Mouse (Mus musculus) heart, embryonic 14.5 days (tissue): ENCODE data around the gene Cdon. TPM values are rescaled to one million over a fixed set of nuclear protein-coding genes. Genes with fewer than 3 reads are reported as not detected.
A peak's percentile ranks its signal among the peaks of the same experiment; 100 is the strongest.

Source experiments
- ATAC-seq: fragments of 200-750 bp; cut with Nextera tagmentation; 2 replicates; pipeline ENCODE4 v1.8.0; 2017; ENCODE audit warnings: low read depth, moderate TSS enrichment; ENCODE audit not compliant: insufficient number of reproducible peaks, insufficient read depth, low FRiP score
- H3K27ac ChIP-seq, 2 experiments: fragments of 200-500 bp in 1 of 2; fragments of 300-500 bp in 1 of 2; sonication (generic) in 1 of 2; replicated peaks in 1 of 2; 2 replicates each; pipeline ENCODE4 v1.5.1; 2012 to 2014; ENCODE audit warnings: low read depth in 2 of 2, low read length in 2 of 2, control low read depth in 1 of 2, mild to moderate bottlenecking in 1 of 2, mixed read lengths in 1 of 2; ENCODE audit not compliant: control insufficient read depth in 1 of 2, insufficient read depth in 1 of 2
- H3K27me3 ChIP-seq: fragments of 300-500 bp; sonication (generic); 2 replicates; pipeline ENCODE4 v1.6.1; 2014; ENCODE audit warnings: mild to moderate bottlenecking, low read length, control low read depth; ENCODE audit not compliant: control insufficient read depth, insufficient read depth
- H3K36me3 ChIP-seq: fragments of 300-500 bp; sonication (generic); 2 replicates; pipeline ENCODE4 v1.6.1; 2014; ENCODE audit warnings: mild to moderate bottlenecking, control low read depth, low read length, mixed read lengths; ENCODE audit not compliant: control insufficient read depth, insufficient read depth
- H3K4me1 ChIP-seq, 2 experiments: fragments of 200-500 bp in 1 of 2; fragments of 300-500 bp in 1 of 2; sonication (generic) in 1 of 2; 2 replicates each; pipeline ENCODE4 v1.6.1; 2012 to 2014; ENCODE audit warnings: low read length in 2 of 2, control low read depth in 1 of 2, mixed read lengths in 1 of 2; ENCODE audit not compliant: control insufficient read depth in 2 of 2, insufficient read depth in 2 of 2
- H3K4me2 ChIP-seq: fragments of 300-500 bp; sonication (generic); 2 replicates; pipeline ENCODE4 v1.6.1; 2014; ENCODE audit warnings: mild to moderate bottlenecking, low read length
- H3K4me3 ChIP-seq, 2 experiments: fragments of 200-500 bp in 1 of 2; fragments of 300-500 bp in 1 of 2; sonication (generic) in 1 of 2; 2 replicates each; pipeline ENCODE4 v1.5.1; 2012 to 2014; ENCODE audit warnings: low read length in 2 of 2, mild to moderate bottlenecking in 2 of 2, control low read depth in 1 of 2, low read depth in 1 of 2, moderate library complexity in 1 of 2; ENCODE audit not compliant: control insufficient read depth in 1 of 2, insufficient read depth in 1 of 2
- H3K9ac ChIP-seq: fragments of 300-500 bp; sonication (generic); 2 replicates; pipeline ENCODE4 v1.6.1; 2014; ENCODE audit warnings: mild to moderate bottlenecking, low read length
- H3K9me3 ChIP-seq: fragments of 300-500 bp; sonication (generic); 2 replicates; pipeline ENCODE4 v1.6.1; 2016; ENCODE audit warnings: low read length, control low read depth; ENCODE audit not compliant: control insufficient read depth
- WGBS: fragments of 180-500 bp; shearing (Covaris S2); extraction: QIAGEN DNeasy Blood & Tissue Kit; methylation state at CpG from one replicate; pipeline ENCODE4 v1.1.7; 2014; 5-methylcytosine and 5-hydroxymethylcytosine counted together
- polyA plus RNA-seq: library from polyadenylated mRNA; unstranded; fragments of >200 nt; fragmentation: Nextera tagmentation; extraction: Ambion mirVana; gene quantifications from 2 replicates; pipeline ENCODE4 v1.2.1, GENCODE M21; 2014

Gene Cdon
- polyA plus RNA-seq, 1 experiment from 2014 or later, result 8.1 TPM

GRCm38 (mm10) chr9:35518169-35518568, 97.2 kb downstream of the Cdon start, which contains the start of gene Gm1113:
Gene Gm1113, minus strand, starts transcription at chr9:35518269.
- Histone ChIP-seq H3K4me3 (no peak within 1 kb of the TSS), H3K27me3 (no peaks in the 10 kb centered on the region), H3K9me3 (no peaks in the 10 kb centered on the region), H3K9ac (no peak within 1 kb of the TSS), H3K4me1 (no peaks in the 10 kb centered on the region; a peak in 1 of 4 replicates), H3K4me2 (no peak within 1 kb of the TSS), H3K27ac (no peak within 1 kb of the TSS), H3K36me3 (no peaks in the 10 kb centered on the region)
- 63% methylated on average over 3 of the region's 3 CpGs for WGBS
- ATAC-seq, result no peak

DNA sequence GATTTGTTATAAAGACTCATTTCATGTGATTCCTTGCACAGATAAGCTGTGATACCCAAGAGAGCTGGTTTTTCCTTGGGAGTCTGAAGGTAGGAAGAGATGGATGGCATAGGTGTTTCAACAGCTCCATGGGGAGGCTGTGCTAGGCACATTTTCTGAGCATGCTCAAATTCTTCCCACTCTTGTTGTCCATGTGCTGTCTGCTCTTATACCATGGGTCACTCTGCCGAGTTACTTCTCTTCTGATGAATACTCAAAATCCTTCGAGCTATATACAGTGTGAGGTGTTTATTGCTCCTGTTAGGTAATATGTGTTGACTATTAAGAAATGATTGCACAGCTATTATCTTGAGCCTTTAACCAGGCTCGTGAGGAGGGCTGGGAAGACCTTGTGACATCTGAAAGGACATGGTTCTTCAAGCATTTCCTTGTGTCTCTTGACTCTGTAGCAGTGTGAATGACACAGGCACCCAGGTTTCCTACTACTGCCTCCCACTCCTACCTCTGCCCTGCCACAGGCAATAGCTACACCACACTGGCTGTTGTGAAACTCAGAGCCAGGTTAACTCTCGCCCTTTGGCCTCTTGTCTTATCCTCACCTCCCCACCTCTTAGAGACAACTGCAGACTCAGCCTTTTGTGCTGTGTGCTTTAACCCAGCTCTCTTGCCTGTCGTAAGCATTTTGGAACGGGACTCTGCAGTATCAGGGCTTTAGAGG, 99.9 kb downstream of the Cdon start:
- Histone ChIP-seq H3K9ac (no peak overlapping the region), H3K4me1 (peaks cover 5 to 7% of the 10 kb centered on the region in 2 experiments; a peak in 3 of 4 replicates), H3K27me3 (no peaks in the 10 kb centered on the region), H3K27ac (no peak overlapping the region), H3K4me2 (no peak overlapping the region), H3K4me3 (no peak overlapping the region), H3K9me3 (no peaks in the 10 kb centered on the region), H3K36me3 (no peaks in the 10 kb centered on the region)
- 72% methylated on average over 6 of the region's 6 CpGs for whole genome bisulfite sequencing
- ATAC-seq, result no peak

GRCm38 (mm10) chr9:35522241-35522640, 101.3 kb downstream of the Cdon start:
- ATAC-seq, result no peak
- H3K9ac ChIP-seq, result no peak overlapping the region
- WGBS, result 74% methylated on average over 2 of the region's 2 CpGs

DNA sequence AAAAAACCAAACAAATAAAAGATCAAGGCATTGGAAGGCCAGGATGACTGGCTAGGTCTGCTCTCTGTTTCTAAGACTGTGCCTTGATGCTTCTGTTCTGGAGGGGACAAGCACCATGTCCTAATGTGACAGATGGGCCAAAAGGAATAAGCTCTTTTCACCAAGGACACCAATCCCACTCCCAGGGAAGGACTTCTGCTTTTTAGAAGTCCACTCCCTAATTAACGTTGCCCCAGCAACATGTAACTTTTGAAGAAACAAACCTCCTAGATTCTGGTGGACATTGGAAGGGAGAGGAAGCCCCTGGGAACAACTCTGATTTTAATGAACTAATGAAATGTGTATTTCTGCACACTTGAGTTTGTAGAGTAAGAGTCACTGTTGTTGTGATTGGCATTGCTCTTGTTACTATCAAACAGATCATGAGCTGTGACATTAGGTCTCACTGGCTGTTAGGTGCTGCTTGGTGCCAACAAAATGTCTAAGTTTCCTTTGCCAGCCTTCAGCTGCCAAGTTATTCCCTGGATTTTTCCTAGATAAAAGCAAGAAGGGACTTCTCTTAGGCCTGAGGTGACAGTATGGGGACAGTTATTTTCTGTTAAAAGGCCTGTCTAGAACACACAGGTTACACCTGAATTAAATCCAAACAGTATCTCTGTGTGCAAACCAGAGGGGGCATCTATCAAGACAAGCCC, 102.0 kb downstream of the Cdon start:
- no peak overlapping the region for H3K4me3 ChIP-seq
- H3K9ac ChIP-seq, result no peak overlapping the region
- H3K27ac ChIP-seq, result peak overlapping the region; percentile 62 to 66; a peak in 3 of 4 replicates
- no peaks in the 10 kb centered on the region for H3K36me3 ChIP-seq
- ATAC-seq, result no peak
- H3K4me2 ChIP-seq, result no peak overlapping the region
- no peaks in the 10 kb centered on the region for H3K9me3 ChIP-seq
- 64% methylated on average over 1 of the region's 1 CpGs for WGBS
- H3K4me1 ChIP-seq, result peaks cover 5 to 7% of the 10 kb centered on the region in 2 experiments; a peak in 3 of 4 replicates
- H3K27me3 ChIP-seq, result no peaks in the 10 kb centered on the region

More at GRCm38 (mm10) chr9:35522241-35522640, 101.3 kb downstream of the Cdon start:
- Histone ChIP-seq H3K4me3 (no peak overlapping the region), H3K4me2 (no peak overlapping the region), H3K36me3 (no peaks in the 10 kb centered on the region), H3K27me3 (no peaks in the 10 kb centered on the region), H3K27ac (0 out of 4 replicates have a peak overlapping the region, but pooled peaks of 1 of the 2 experiments have one; percentile 66), H3K4me1 (peaks cover 5 to 7% of the 10 kb centered on the region in 2 experiments; a peak in 3 of 4 replicates), H3K9me3 (no peaks in the 10 kb centered on the region)

DNA sequence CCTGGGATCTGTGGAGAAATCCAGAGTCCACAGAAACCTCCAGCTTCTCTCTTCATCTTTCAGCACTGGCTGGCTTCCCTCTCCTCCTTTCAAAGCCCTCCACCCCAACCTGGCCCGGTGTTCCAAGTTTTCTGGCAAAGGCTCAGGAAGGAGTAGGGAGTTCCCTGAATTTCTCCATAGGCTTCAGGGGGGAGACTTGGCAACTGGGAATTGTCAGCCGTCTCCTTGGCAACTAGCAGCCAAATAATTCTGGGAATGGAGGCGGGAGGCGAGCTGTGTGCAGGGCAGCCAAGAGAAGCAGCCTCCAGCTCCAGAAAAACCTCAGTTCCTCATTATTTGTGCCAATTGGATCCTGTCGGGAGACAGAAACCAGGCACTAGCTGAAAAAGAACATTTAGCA, 102.6 kb downstream of the Cdon start:
- 41% methylated on average over 5 of the region's 5 CpGs for WGBS
- Histone ChIP-seq H3K9me3 (no peaks in the 10 kb centered on the region), H3K27ac (peak overlapping the region; percentile 55 to 66), H3K27me3 (no peaks in the 10 kb centered on the region), H3K4me1 (peaks cover 5 to 7% of the 10 kb centered on the region in 2 experiments; a peak in 3 of 4 replicates), H3K4me3 (no peak overlapping the region), H3K36me3 (no peaks in the 10 kb centered on the region), H3K9ac (no peak overlapping the region), H3K4me2 (peak overlapping the region; percentile 28; the same call in 1 of the 2 replicates)
- ATAC-seq, result peak; percentile 53; the same call in 1 of the 2 replicates

DNA sequence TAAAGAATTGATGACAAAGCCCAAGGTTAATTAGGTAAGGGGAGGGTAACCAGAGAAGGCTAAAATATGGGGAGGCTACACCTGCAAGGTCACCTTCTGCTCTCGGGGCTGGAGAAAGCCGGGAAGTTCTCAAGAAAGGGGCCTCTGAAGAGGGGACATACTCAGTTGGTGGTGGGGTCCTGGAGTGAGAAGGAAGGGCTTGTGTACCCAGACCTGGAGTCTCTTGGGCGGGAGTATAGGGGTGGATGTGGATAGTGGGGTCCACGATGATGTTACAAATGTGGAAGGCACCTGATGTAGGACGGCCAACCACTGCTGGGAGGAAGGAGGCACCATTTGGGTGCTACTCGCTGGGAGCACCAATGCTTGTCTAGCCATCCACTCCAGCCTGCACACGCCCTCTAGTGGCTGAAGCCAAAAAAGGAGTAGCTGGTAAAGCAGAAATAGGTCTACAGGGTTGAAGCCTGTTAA, 103.0 kb downstream of the Cdon start:
- Histone ChIP-seq H3K27ac (peak overlapping the region; percentile 55 to 66), H3K4me3 (no peak overlapping the region), H3K4me1 (peaks cover 5 to 7% of the 10 kb centered on the region in 2 experiments; a peak in 3 of 4 replicates), H3K36me3 (no peaks in the 10 kb centered on the region), H3K9me3 (no peaks in the 10 kb centered on the region), H3K9ac (no peak overlapping the region), H3K27me3 (no peaks in the 10 kb centered on the region), H3K4me2 (peak overlapping the region; percentile 28; the same call in 1 of the 2 replicates)
- WGBS, result 25% methylated on average over 7 of the region's 7 CpGs
- ATAC-seq, result 0 out of 2 replicates have a peak, but pooled peaks have one; percentile 36

DNA sequence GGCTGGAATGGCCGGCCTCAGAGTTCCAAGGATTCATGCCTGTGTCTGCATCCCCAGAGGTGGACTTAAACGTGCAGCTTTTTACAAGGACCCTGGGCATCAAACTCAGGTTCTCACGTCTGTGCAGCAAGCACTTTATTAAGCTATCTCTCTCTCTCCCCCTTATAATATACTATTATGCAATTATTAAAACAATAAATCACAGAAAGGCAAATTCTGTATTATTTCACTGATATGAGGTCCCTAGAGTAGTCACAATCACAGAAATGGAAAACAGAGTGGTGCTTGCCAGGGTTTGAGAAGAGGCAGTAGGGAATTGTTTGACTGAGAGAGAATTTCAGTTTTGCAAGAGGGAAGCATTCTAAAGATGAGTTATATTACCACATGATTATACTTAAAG, 108.2 kb downstream of the Cdon start:
- WGBS, result 63% methylated on average over 3 of the region's 3 CpGs
- H3K4me1 ChIP-seq, result peaks cover 0 to 3% of the 10 kb centered on the region in 2 experiments; a peak in 2 of 4 replicates
- H3K36me3 ChIP-seq, result no peaks in the 10 kb centered on the region
- H3K27me3 ChIP-seq, result no peaks in the 10 kb centered on the region
- H3K27ac ChIP-seq, result no peak overlapping the region
- H3K4me3 ChIP-seq, result no peak overlapping the region
- no peak for ATAC-seq
- H3K9ac ChIP-seq, result no peak overlapping the region
- no peak overlapping the region for H3K4me2 ChIP-seq
- no peaks in the 10 kb centered on the region for H3K9me3 ChIP-seq
